Comparison of ENCODE assay signal across 18 mouse cellular contexts in the genomic region with DNA sequence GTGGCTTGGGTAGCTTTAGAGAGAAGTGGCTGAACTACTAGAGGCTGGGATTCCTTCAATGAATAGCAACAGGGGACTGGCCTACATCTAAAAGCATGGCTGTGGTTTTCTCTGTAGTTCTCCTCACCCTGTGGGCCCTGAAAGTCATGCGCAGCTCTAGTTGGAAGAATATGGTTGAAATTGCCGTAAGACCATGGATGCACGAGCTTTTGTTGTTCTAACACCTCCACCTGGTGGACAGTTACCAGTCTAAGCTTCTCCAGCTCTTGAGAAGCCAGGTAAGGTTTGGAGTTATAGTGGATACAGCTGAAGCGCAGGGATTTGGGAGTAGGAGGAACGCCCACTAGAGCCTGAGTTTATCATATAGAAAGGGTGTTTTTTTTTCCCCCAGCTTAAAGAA. TPM values are rescaled to one million over a fixed set of nuclear protein-coding genes. Genes with fewer than 3 reads are reported as not detected.
DNase-seq lines count a peak whose midpoint lies in the region; ATAC-seq and TF ChIP-seq lines count a peak whose summit lies in the region.
"Had no signal": no experiment of that assay in that cellular context is flagged by ENCODE, and none has a peak within 500 bp of the region (broad histone marks: within the 10 kb centered on the region; RNA-seq: fewer than 3 reads in every experiment).

No protein-coding gene starts in this region.

- peak; percentile 32; the same call in 1 of the 2 replicates for TF ChIP-seq CTCF in cerebellum, adult 2 months (IDR thresholded peaks at IDR 0.05; ENCODE audit: borderline replicate concordance, insufficient read depth, low read depth, low read length)
- 0 out of 2 replicates have a peak, but pooled peaks have one; percentile 14 for TF ChIP-seq CTCF in heart, postnatal 0 days (IDR thresholded peaks at IDR 0.05; ENCODE audit: low read depth)

- no peak for TF ChIP-seq EP300 in heart, postnatal 0 days (IDR thresholded peaks at IDR 0.05; ENCODE audit: low read depth)

- 81% methylated on average over 5 of the region's 5 CpGs for WGBS in cerebellum, adult 2 months
- WGBS in heart, postnatal 0 days = 95% methylated on average over 5 of the region's 5 CpGs
- WGBS in heart, embryonic 10.5 days = 95% methylated on average over 5 of the region's 5 CpGs
- WGBS in midbrain, embryonic 14.5 days = 94% methylated on average over 5 of the region's 5 CpGs
- WGBS in midbrain, embryonic 13.5 days = 93% methylated on average over 5 of the region's 5 CpGs

- no peaks in the 10 kb centered on the region for H3K27me3 ChIP-seq in cerebellum, adult 2 months (ENCODE audit: control insufficient read depth, insufficient read depth, low read length)
- H3K27me3 ChIP-seq in heart, postnatal 0 days (ENCODE audit: control insufficient read depth, insufficient read depth, low read length) = no peaks in the 10 kb centered on the region
- H3K27me3 ChIP-seq in heart, embryonic 10.5 days (ENCODE audit: insufficient read depth, poor library complexity, severe bottlenecking) = no peaks in the 10 kb centered on the region
- no peaks in the 10 kb centered on the region for H3K27me3 ChIP-seq in midbrain, embryonic 14.5 days (ENCODE audit: control insufficient read depth, insufficient read depth, low read length)
- H3K27me3 ChIP-seq in midbrain, embryonic 13.5 days = no peaks in the 10 kb centered on the region
- H3K27me3 ChIP-seq: embryonic facial prominence, embryonic 15.5 days; forebrain, embryonic 12.5 days had no signal

- no peaks in the 10 kb centered on the region for H3K9me3 ChIP-seq in heart, postnatal 0 days (replicated peaks; ENCODE audit: control insufficient read depth, low read length)
- H3K9me3 ChIP-seq in heart, embryonic 10.5 days = no peaks in the 10 kb centered on the region
- H3K9me3 ChIP-seq in midbrain, embryonic 14.5 days (ENCODE audit: control insufficient read depth, low read length) = no peaks in the 10 kb centered on the region
- no peaks in the 10 kb centered on the region for H3K9me3 ChIP-seq in midbrain, embryonic 13.5 days
- H3K9me3 ChIP-seq: embryonic facial prominence, embryonic 15.5 days; forebrain, embryonic 12.5 days had no signal

- H3K4me1 ChIP-seq in cerebellum, adult 2 months (ENCODE audit: control insufficient read depth, insufficient read depth, low read length) = no peaks in the 10 kb centered on the region
- no peaks in the 10 kb centered on the region for H3K4me1 ChIP-seq in heart, postnatal 0 days (ENCODE audit: control insufficient read depth, insufficient read depth)
- no peaks in the 10 kb centered on the region for H3K4me1 ChIP-seq in heart, embryonic 10.5 days
- no peaks in the 10 kb centered on the region for H3K4me1 ChIP-seq in midbrain, embryonic 14.5 days (ENCODE audit: control insufficient read depth, insufficient read depth, low read length)
- no peaks in the 10 kb centered on the region for H3K4me1 ChIP-seq in midbrain, embryonic 13.5 days (replicated peaks)
- H3K4me1 ChIP-seq: embryonic facial prominence, embryonic 15.5 days; forebrain, embryonic 12.5 days had no signal

- no peak overlapping the region for H3K9ac ChIP-seq in heart, postnatal 0 days (replicated peaks; ENCODE audit: low read depth, low read length)
- H3K9ac ChIP-seq in midbrain, embryonic 14.5 days (replicated peaks; ENCODE audit: low read length) = no peak overlapping the region
- no peak overlapping the region for H3K9ac ChIP-seq in midbrain, embryonic 13.5 days (replicated peaks)
- H3K9ac ChIP-seq: embryonic facial prominence, embryonic 15.5 days; forebrain, embryonic 12.5 days; lung, embryonic 14.5 days had no signal

- no peak for ATAC-seq in heart, postnatal 0 days (ENCODE audit: insufficient read depth, low read depth)
- no peak for ATAC-seq in midbrain, embryonic 14.5 days (ENCODE audit: low FRiP score, low TSS enrichment)
- no peak for ATAC-seq in midbrain, embryonic 13.5 days

- no peak overlapping the region for H3K27ac ChIP-seq in cerebellum, adult 2 months (ENCODE audit: insufficient read depth, low read length)
- H3K27ac ChIP-seq in heart, postnatal 0 days (ENCODE audit: low read depth) = no peak overlapping the region
- no peak overlapping the region for H3K27ac ChIP-seq in heart, embryonic 10.5 days
- no peak overlapping the region for H3K27ac ChIP-seq in midbrain, embryonic 14.5 days (replicated peaks; ENCODE audit: low read depth, low read length)
- no peak overlapping the region for H3K27ac ChIP-seq in midbrain, embryonic 13.5 days
- H3K27ac ChIP-seq: embryonic facial prominence, embryonic 15.5 days; forebrain, embryonic 12.5 days had no signal

- H3K4me3 ChIP-seq in cerebellum, adult 2 months (replicated peaks; ENCODE audit: insufficient read depth, low read depth, low read length) = no peak overlapping the region
- no peak overlapping the region for H3K4me3 ChIP-seq in heart, postnatal 0 days (ENCODE audit: low read depth, low read length)
- no peak overlapping the region for H3K4me3 ChIP-seq in heart, embryonic 10.5 days
- no peak overlapping the region for H3K4me3 ChIP-seq in midbrain, embryonic 14.5 days (replicated peaks; ENCODE audit: low read depth, low read length)
- H3K4me3 ChIP-seq in midbrain, embryonic 13.5 days (replicated peaks) = no peak overlapping the region
- H3K4me3 ChIP-seq: embryonic facial prominence, embryonic 15.5 days; forebrain, embryonic 12.5 days; myocyte had no signal

- peaks cover 72% of the 10 kb centered on the region for H3K36me3 ChIP-seq in heart, postnatal 0 days (replicated peaks; ENCODE audit: control insufficient read depth, insufficient read depth, low read length)
- peaks cover 78% of the 10 kb centered on the region for H3K36me3 ChIP-seq in heart, embryonic 10.5 days
- peaks cover 78% of the 10 kb centered on the region for H3K36me3 ChIP-seq in midbrain, embryonic 14.5 days (ENCODE audit: control insufficient read depth, insufficient read depth, low read length)
- H3K36me3 ChIP-seq in midbrain, embryonic 13.5 days = peaks cover 79% of the 10 kb centered on the region

- no peak for TF ChIP-seq POLR2A in cerebellum, adult 2 months (IDR thresholded peaks at IDR 0.05; ENCODE audit: borderline replicate concordance, insufficient read depth, low read length)

- H3K4me2 ChIP-seq in heart, postnatal 0 days (ENCODE audit: low read depth, low read length) = no peak overlapping the region
- H3K4me2 ChIP-seq in midbrain, embryonic 14.5 days (ENCODE audit: low read length) = no peak overlapping the region
- H3K4me2 ChIP-seq in midbrain, embryonic 13.5 days (replicated peaks) = no peak overlapping the region
- H3K4me2 ChIP-seq: embryonic facial prominence, embryonic 15.5 days; forebrain, embryonic 12.5 days; heart, embryonic 11.5 days; lung, embryonic 14.5 days had no signal

- peak in 1 of 2 experiments; percentile 10 for DNase-seq in cerebellum, adult 2 months
- DNase-seq in cerebellum, adult 8-10 months = no peak
- DNase-seq in heart, postnatal 0 days (ENCODE audit: low spot score) = no peak
- DNase-seq in heart, embryonic 10.5 days (ENCODE audit: low spot score) = no peak
- DNase-seq in midbrain, embryonic 14.5 days = peak; percentile 39
- peak; percentile 12 for DNase-seq in naive thymus-derived CD4-positive, alpha-beta T cell, adult 2 months (ENCODE audit: low read depth)
- no peak for DNase-seq in spleen, postnatal 4 days (ENCODE audit: low spot score in 2 of 2)
- DNase-seq: adrenal gland, adult 8-10 months; heart, postnatal 4 days; kidney, postnatal 10 days; layer of hippocampus, adult 9-11 months; liver; lung, embryonic 14.5 days had no signal

RNA-seq across cellular contexts. Expression of gene Ankmy2, which starts 48.5 kb away (rescaled TPM):
- polyA plus RNA-seq in cerebellum, adult 2 months (2012; rRNA removed) = 39.4 and 41.2 TPM in 2 replicates
- total RNA-seq in heart, postnatal 0 days (2014; rRNA removed; ENCODE audit: low replicate concordance) = 8.9 and 9.9 TPM in 2 replicates
- polyA plus RNA-seq in heart, postnatal 0 days (2015; fragmentation: Nextera tagmentation; extraction: Ambion mirVana) = 23.1 and 24.8 TPM in 2 replicates
- polyA plus RNA-seq in heart, embryonic 10.5 days (2016; fragmentation: Nextera tagmentation; extraction: Ambion mirVana) = 24.1 and 27.0 TPM in 2 replicates
- polyA plus RNA-seq in midbrain, embryonic 14.5 days (2014; fragmentation: Nextera tagmentation; extraction: Ambion mirVana) = 73.0 and 74.0 TPM in 2 replicates
- polyA plus RNA-seq in midbrain, embryonic 13.5 days (2015; fragmentation: Nextera tagmentation; extraction: Ambion mirVana) = 51.1 and 56.8 TPM in 2 replicates

RNA-seq across cellular contexts. Expression of gene Bzw2, which starts 49.4 kb away (rescaled TPM):
- polyA plus RNA-seq in cerebellum, adult 2 months (2012; rRNA removed) = 35.3 and 36.9 TPM in 2 replicates
- 147 and 151 TPM in 2 replicates for total RNA-seq in heart, postnatal 0 days (2014; rRNA removed; ENCODE audit: low replicate concordance)
- 189 and 203 TPM in 2 replicates for polyA plus RNA-seq in heart, postnatal 0 days (2015; fragmentation: Nextera tagmentation; extraction: Ambion mirVana)
- polyA plus RNA-seq in heart, embryonic 10.5 days (2016; fragmentation: Nextera tagmentation; extraction: Ambion mirVana) = 222 and 241 TPM in 2 replicates
- 436 and 484 TPM in 2 replicates for polyA plus RNA-seq in midbrain, embryonic 14.5 days (2014; fragmentation: Nextera tagmentation; extraction: Ambion mirVana)
- polyA plus RNA-seq in midbrain, embryonic 13.5 days (2015; fragmentation: Nextera tagmentation; extraction: Ambion mirVana) = 388 and 407 TPM in 2 replicates

Comparison
In these comparisons a context has a peak if more than half of its experiments do, and no peak if none do; other contexts are left out.
1. DNase-seq: peak in midbrain, embryonic 14.5 days (single experiment) and naive thymus-derived CD4-positive, alpha-beta T cell, adult 2 months (single experiment); none in cerebellum, adult 8-10 months (single experiment), heart, postnatal 0 days (single experiment), heart, embryonic 10.5 days (single experiment) and spleen, postnatal 4 days (0 of 2).